Mouse (Mus musculus) E14TG2a.4 (cell line): ENCODE data around the gene Cst9.

Experiments
- CTCF ChIP-seq: conservative IDR thresholded peaks from 2 replicates; pipeline ENCODE4 v1.5.1; 2014; ENCODE audit warnings: low read length
- POU5F1 ChIP-seq: IDR thresholded peaks from 2 replicates; pipeline ENCODE4 v1.6.1; 2014; ENCODE audit warnings: low read length, borderline replicate concordance

GRCm38 (mm10) chr2:148884738-148885137 lies 49.8 kb downstream of the Cst9 start:
- TF ChIP-seq CTCF (no peak), POU5F1 (no peak)
